Mouse (Mus musculus): ENCODE results near the gene Rhoc. TPM values are rescaled to one million over a fixed set of nuclear protein-coding genes. Genes with fewer than 3 reads are reported as not detected.
"Not testable (repeated sequence)": the region's sequence is repeated elsewhere in the genome, so short reads cannot be mapped to it uniquely, and the experiment has no call there.

Gene Rhoc
- 142 and 143 TPM in 2 replicates for polyA plus RNA-seq (2012; rRNA removed)

GRCm38 (mm10) chr3:104788075-104788474 is at the start of gene Rhoc:
Rhoc (plus strand) TSS chr3:104788375.
- DNase-seq (ENCODE audit: low read depth, low spot score) = no peak

GRCm38 (mm10) chr3:104741954-104742353 is 46.2 kb upstream of the Rhoc start:
- peak; percentile 70 for DNase-seq (ENCODE audit: low read depth, low spot score)
- 34% methylated on average over 3 of the region's 3 CpGs for WGBS

More at GRCm38 (mm10) chr3:104788075-104788474, at the start of gene Rhoc:
- WGBS = 19% methylated on average over 3 of the region's 3 CpGs

GRCm38 (mm10) chr3:104743161-104743560 is 45.0 kb upstream of the Rhoc start:
- 70% methylated on average over 1 of the region's 1 CpGs for WGBS
- DNase-seq (ENCODE audit: low read depth, low spot score) = no peak

- WGBS = 67% methylated on average over 1 of the region's 1 CpGs
- DNase-seq (ENCODE audit: low read depth, low spot score) = no peak
These were observed 44.3 kb upstream of the Rhoc start for GRCm38 (mm10) chr3:104743864-104744263.

GRCm38 (mm10) chr3:104752845-104753244 is 35.3 kb upstream of the Rhoc start:
- WGBS = 20% methylated on average over 25 of the region's 25 CpGs

GRCm38 (mm10) chr3:104758406-104758805 is 29.8 kb upstream of the Rhoc start:
- DNase-seq (ENCODE audit: low read depth, low spot score) = no peak
- 3% methylated on average over 27 of the region's 27 CpGs for WGBS

More at GRCm38 (mm10) chr3:104752845-104753244, 35.3 kb upstream of the Rhoc start:
- DNase-seq (ENCODE audit: low read depth, low spot score) = not testable (repeated sequence)

GRCm38 (mm10) chr3:104758869-104759268 is 29.3 kb upstream of the Rhoc start:
- no peak for DNase-seq (ENCODE audit: low read depth, low spot score)
- WGBS = 31% methylated on average over 5 of the region's 5 CpGs

GRCm38 (mm10) chr3:104762103-104762863 is 25.9 kb upstream of the Rhoc start:
- WGBS = 21% methylated on average over 20 of the region's 20 CpGs
- DNase-seq (ENCODE audit: low read depth, low spot score) = not testable (repeated sequence)

- 18% methylated on average over 4 of the region's 4 CpGs for WGBS
- no peak for DNase-seq (ENCODE audit: low read depth, low spot score)
These were observed 23.2 kb upstream of the Rhoc start for GRCm38 (mm10) chr3:104765021-104765420.

- no peak for DNase-seq (ENCODE audit: low read depth, low spot score)
- WGBS = 56% methylated on average over 2 of the region's 2 CpGs
These were observed 21.0 kb upstream of the Rhoc start for GRCm38 (mm10) chr3:104767141-104767540.

- 67% methylated on average over 4 of the region's 4 CpGs for WGBS
- DNase-seq (ENCODE audit: low read depth, low spot score) = no peak
These were observed 20.5 kb upstream of the Rhoc start for GRCm38 (mm10) chr3:104767716-104768115.

GRCm38 (mm10) chr3:104769135-104769534 is 19.0 kb upstream of the Rhoc start:
- 81% methylated on average over 3 of the region's 3 CpGs for WGBS
- no peak for DNase-seq (ENCODE audit: low read depth, low spot score)

GRCm38 (mm10) chr3:104770035-104770434 is 18.1 kb upstream of the Rhoc start:
- DNase-seq (ENCODE audit: low read depth, low spot score) = no peak
- WGBS = 33% methylated on average over 10 of the region's 10 CpGs

- no peak for DNase-seq (ENCODE audit: low read depth, low spot score)
- WGBS = 79% methylated on average over 3 of the region's 3 CpGs
These were observed 17.3 kb upstream of the Rhoc start for GRCm38 (mm10) chr3:104770918-104771317.

- DNase-seq (ENCODE audit: low read depth, low spot score) = no peak
- 49% methylated on average over 6 of the region's 6 CpGs for WGBS
These were observed 16.7 kb upstream of the Rhoc start for GRCm38 (mm10) chr3:104771460-104771859.

GRCm38 (mm10) chr3:104773301-104773700 is 14.9 kb upstream of the Rhoc start:
- DNase-seq (ENCODE audit: low read depth, low spot score) = no peak
- 92% methylated on average over 7 of the region's 7 CpGs for WGBS

GRCm38 (mm10) chr3:104777342-104777741 is 10.8 kb upstream of the Rhoc start:
- no peak for DNase-seq (ENCODE audit: low read depth, low spot score)
- 1% methylated on average over 20 of the region's 20 CpGs for WGBS

- 6% methylated on average over 7 of the region's 7 CpGs for WGBS
- no peak for DNase-seq (ENCODE audit: low read depth, low spot score)
These were observed 8.2 kb upstream of the Rhoc start for GRCm38 (mm10) chr3:104779949-104780348.

- WGBS = 2% methylated on average over 56 of the region's 56 CpGs
- no peak for DNase-seq (ENCODE audit: low read depth, low spot score)
These were observed 7.4 kb upstream of the Rhoc start, which contains the start of gene Ppm1j for GRCm38 (mm10) chr3:104780561-104781420. Ppm1j (plus strand) TSS chr3:104781056.

GRCm38 (mm10) chr3:104781471-104781903 is 6.7 kb upstream of the Rhoc start, which contains the start of gene Fam19a3:
Fam19a3 (minus strand) TSS chr3:104781840.
- WGBS = 2% methylated on average over 26 of the region's 26 CpGs
- no peak for DNase-seq (ENCODE audit: low read depth, low spot score)

Data from large intestine, adult 2 months (tissue).